Mouse (Mus musculus) right cerebral cortex, postnatal 10 days (tissue): ENCODE results near the gene Tnni3k.
"Not testable (repeated sequence)": the region's sequence is repeated elsewhere in the genome, so short reads cannot be mapped to it uniquely, and the experiment has no call there.

Experiments used
- DNase-seq, 2 experiments: peaks; one replicate each; pipeline ENCODE4 v3.0.0; 2021; ENCODE audit warnings: low spot score in 2 of 2

Gene Tnni3k

DNA sequence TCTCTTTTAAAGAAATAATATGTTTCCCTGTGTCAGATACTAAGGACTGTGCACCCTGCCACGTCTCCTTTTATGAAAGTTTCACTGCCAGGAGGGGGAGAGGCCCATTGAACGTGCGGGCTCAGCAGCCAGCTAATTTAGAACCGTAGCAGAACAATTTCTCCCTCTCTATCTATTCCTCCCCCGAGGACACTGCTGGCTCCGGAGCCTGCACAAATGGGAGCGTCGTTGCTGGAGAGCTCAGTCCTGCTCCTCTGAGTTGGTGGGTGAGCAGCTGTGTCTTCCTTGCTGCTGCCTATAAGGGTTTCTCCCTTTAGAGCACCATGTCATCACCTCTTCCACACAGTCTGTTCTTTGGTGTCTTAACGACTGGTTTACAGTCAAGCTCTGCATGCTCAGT is 220.8 kb downstream of the Tnni3k start:
- DNase-seq = no peak

- peak in 1 of 2 experiments; percentile 68 for DNase-seq
These were observed 229.5 kb downstream of the Tnni3k start for GRCm38 (mm10) chr3:154825739-154826138.

DNA sequence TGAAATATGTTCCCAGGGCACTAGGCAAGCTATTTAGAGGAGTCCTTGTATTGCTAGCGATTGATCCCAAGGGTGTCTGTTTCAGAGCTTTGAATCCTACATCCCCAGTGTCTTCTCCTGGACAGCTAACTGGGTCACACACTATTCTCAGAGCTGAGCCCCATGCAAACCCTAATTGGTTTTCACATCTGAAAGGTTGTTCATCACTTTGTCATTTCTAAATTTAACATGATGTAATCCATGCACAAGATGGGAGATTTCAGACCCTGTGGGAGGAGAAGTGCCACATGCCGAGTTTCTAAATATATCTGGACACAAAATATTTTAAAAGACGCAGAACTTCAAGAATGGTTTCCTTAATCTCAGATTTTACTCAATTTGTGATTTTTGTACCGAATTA is 230.5 kb downstream of the Tnni3k start:
- DNase-seq = peak in 1 of 2 experiments; percentile 51

GRCm38 (mm10) chr3:154819684-154820083 is 235.5 kb downstream of the Tnni3k start:
- DNase-seq = not testable (repeated sequence)

DNA sequence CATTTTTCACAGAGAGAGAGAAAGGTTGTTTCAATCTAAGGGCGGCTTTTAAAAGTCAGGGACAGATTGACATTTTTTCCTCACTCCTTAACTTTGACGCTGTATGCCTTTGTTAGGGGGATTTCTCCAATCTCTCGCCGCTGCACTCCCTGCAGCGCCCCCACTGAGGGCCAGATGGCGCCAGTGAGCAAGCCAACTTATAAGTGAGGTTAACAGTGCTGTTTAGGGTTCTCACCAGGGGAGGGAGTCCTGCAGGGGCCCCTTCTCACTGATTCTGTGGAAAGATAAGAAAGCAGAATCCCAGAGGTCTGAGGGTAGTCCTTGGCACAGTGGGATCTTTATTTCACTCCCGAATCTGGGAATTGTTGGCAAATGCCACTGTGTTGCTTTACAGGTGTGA is 237.5 kb downstream of the Tnni3k start:
- peak; percentile 81 to 87 for DNase-seq

DNA sequence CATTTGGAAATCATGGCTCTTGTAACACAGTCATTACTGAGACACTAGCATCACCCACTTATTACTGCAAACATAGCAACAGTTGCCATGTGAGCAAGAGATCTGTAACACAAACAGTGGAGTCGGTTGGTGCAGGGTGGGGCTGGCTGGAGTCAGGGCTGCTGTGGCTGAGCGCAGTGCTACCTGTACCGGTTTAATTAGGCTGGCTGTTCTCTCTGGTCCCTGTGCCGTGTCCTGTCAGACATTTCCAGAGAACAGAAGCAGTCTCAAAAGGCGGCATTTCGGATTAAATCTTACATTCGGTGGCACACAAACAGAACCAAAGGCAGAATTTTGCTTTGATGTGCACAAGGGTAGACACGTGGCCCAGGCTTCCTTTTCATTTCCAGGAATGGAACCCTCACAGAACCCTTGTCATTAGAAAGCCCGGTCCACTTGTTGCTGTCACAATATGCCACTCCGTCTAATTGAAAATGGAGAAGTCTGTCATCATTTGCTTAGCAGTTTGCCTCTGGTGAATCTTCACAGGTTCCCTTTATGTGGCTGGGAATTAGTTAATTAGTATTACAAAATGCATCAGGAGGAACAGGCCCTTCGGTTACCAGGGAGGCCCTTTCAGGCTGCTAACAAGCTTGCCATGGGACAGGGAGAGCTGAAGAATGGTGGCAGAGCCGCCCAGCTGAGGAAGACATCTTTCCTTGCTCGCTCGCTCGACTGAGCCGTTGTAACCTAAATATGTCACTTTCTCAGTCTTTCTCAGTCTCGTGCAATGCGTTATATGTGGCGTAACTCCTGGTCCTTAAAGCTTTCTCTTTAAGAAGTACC is 238.2 kb downstream of the Tnni3k start:
- peak; percentile 66 to 84 for DNase-seq

GRCm38 (mm10) chr3:154816231-154816630 is 239.0 kb downstream of the Tnni3k start:
- peak in 1 of 2 experiments; percentile 13 for DNase-seq

- DNase-seq = peak in 1 of 2 experiments; percentile 20
These were observed 239.6 kb downstream of the Tnni3k start for GRCm38 (mm10) chr3:154815606-154816005.

DNA sequence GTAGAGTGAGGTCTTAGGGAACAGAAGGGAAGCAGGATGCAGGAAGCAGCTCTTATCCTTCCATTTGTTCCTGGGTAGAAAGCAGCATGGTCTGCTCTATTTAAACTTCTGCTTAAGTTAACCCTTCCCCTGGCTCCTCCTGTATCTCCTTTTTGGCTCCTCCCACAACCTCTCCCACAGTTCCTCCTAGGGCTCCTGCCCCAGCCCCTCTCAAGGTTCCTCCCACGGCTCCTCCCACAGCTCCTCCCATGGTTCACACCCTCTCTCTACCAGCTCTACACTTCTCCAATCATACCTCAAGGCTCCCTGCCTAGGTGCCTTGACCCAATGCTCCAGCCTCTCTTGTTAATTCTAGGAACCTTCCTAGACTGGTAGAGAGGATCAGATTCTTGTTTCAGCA is 242.3 kb downstream of the Tnni3k start:
- DNase-seq = no peak

GRCm38 (mm10) chr3:154811833-154812232 is 243.4 kb downstream of the Tnni3k start:
- DNase-seq = peak in 1 of 2 experiments; percentile 37

DNA sequence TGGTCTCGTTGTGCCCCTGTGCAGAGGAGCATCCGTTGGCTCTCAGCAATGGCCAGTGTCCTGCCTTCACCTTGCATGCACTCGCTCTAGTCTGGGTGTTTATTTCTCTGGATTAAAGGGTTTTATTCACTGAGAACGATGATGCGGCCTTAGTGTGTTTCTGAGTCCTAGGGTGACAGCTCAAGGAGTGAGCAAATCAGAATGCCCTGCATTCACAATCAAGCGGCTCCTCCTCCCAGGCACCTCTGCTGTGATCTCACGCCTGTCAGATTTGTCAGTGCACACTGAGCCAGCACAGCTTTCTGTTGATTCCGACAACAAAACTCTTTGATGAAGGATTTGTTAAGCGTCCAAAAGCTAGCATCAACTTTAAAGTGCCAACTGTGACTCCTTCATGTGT is 243.9 kb downstream of the Tnni3k start:
- DNase-seq = no peak

DNA sequence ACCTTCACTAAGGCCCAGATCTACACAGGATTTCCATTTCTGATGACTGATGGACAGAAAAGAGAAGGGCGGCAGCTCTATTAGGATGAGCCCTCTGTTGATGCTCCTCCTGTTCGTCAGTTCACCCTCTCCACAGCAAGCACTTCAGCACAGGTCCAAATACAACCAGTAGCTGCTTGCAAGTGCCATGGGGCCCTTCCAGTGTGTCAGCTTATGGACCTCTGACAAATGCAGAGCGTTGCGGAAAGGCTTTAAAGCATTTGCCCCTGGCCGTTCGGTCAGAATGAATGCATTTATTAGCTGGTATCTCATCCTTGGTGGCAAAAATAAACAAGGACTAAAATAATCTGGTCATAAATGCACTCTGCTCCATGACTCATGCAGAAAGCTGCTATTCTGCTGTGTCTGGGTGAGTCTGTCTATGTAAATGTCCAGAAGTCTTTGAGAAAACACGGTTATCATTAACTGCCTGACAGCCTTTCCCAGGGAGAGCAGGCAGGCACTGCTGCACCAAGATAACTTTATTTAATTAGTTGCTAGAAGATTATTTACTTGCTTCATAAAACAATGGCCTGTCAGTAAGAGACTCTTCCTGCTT is 244.8 kb downstream of the Tnni3k start:
- no peak for DNase-seq

DNA sequence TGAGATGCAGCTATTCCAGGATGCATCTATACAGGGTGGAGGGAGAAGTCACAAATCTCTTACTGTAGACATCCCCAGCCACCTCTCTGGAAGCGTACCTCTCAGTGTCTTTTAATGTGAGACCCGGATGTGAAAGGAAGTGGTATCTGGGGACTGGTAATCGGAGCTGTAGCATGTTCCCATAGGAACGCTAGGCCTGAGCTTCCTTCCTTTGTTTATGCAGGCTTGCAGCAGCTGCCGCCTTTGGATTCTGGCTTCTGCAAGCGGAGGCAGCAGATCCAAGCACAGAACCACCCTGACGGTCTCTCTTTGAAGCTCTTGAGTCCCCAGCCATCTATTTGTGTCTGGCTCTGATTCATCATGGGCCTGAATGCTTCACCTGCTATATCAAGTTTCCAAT is 248.6 kb downstream of the Tnni3k start:
- peak; percentile 71 to 87 for DNase-seq

DNA sequence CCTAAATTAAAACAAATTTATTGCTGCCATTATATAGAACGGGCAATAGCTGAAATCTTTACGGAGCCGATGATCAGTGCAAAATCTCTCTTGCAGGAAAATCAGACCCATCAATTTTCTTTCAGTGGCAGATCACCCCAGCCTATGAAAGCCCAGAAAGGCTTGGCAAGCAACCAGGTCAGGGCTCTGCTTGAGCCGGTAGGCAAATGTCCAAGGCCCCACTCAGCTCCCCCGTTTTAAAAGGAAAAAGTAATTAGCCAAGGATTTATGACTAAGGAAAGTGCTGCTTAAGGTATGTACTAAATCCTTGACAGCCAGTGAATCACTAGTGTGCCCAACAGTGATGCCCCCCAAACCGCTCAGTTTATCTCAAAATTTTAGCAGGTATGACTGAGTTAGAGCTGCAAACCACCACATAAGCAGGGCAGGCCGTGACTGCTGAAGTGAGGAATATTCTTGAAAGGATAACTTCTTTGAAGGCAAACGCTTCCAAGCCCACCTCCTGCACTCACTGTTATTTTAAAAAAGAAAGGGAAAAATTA is 254.2 kb downstream of the Tnni3k start:
- DNase-seq = no peak

DNA sequence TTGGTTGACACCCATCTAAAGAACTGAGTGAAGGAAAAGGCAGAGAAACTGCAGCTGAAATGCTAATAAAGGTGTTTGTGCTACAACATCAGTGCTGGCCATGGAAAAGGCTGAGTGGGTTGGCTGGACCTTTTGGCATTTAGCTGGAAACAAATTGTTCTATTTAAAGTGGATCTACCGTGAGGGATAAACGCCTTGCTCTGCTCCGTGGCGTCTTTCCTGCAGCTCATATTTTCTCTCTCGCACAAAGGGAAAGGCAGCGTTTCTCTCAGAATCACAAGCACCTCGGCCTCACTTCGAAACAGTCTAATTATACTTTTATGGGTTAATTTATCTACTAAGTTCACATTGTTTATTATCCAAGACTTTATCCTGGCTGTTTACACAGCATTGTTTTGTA is 254.8 kb downstream of the Tnni3k start:
- DNase-seq = no peak

GRCm38 (mm10) chr3:154798806-154799205 is 256.4 kb downstream of the Tnni3k start:
- no peak for DNase-seq

- no peak for DNase-seq
These were observed 261.6 kb downstream of the Tnni3k start for GRCm38 (mm10) chr3:154793571-154793970.

- DNase-seq = no peak
These were observed 267.6 kb downstream of the Tnni3k start for GRCm38 (mm10) chr3:154787611-154788010.

DNA sequence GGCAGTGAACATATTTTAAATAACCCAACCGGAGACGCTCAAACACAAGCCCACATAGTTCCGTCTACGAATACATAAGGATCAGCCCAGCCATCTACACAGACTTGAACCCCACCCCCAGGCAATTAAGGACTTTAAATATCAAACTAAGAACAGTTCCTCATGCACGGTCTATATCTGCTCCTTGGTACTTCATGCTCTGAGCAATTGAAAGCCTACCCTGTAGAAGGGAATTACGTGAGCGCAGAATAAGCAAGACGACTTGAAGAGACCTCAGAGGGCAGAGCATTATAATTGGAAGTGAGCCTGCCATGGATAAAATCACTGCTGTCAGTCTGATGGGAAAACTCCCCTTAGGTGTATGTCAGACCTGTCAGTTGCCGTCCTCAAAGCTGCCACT is 268.9 kb downstream of the Tnni3k start:
- DNase-seq = no peak

DNA sequence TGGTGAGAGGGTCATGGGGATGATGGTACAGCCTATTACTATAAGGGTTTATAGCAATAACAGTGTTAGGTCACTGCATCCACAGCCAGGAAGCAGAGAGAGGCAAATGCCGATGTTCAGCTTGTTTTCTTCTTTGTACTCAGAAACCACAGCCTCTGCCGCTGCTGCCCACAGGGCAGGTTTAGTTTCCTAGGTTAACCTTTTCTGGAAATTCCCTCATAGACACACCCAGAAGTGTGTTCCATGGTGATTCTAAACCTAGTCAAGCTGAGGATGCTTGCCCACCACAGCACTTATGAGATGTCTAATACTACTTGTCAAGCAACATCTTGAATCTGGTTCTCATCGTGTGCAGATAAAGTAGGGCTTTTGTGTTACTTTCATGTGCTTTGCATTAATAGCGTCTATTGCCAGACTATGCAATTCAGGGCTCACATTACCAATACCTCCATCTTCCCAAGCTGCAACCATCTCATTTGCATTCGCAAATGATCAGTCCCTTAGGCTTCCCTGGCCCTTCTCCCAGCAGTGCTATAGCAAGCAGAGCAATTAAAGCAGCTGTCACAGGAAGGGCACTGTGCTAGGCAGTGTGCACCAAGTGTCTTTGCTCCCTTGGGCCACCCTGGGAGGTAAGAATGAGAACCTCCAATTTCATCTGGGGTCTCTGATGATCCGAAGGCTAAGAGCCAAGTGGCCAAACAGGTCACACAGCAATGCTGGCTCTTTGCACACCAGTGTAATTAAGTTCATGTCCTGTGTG is 276.2 kb downstream of the Tnni3k start:
- DNase-seq = no peak

GRCm38 (mm10) chr3:154771651-154772050 is 283.6 kb downstream of the Tnni3k start:
- no peak for DNase-seq

DNA sequence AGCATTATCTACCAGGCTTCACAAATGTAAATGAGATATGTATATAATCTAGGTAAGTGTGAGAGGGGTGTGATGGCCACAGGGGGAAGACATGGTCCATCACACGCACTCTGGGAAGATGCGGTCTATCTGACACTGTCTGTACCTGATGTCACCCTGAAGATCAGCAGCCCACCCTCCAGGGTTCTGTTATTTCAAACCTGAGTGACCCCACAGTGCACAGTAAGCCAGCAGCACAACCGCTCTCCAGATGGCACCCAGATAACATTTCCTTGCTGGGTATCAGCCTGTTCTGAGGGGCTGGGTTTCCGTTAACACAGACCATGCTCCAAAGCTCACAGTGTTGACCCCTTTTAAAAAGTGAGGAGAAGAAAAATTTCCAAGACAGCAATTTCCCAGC is 288.9 kb downstream of the Tnni3k start:
- no peak for DNase-seq
